Mouse (Mus musculus) adrenal gland, adult 2 months (tissue): ENCODE data around the gene Dusp14. TPM values are rescaled to one million over a fixed set of nuclear protein-coding genes. Genes with fewer than 3 reads are reported as not detected.
A peak's percentile ranks its signal among the peaks of the same experiment; 100 is the strongest.

ENCODE experiments used
- DNase-seq: peaks from one replicate; pipeline ENCODE4 v3.0.0; 2021
- polyA plus RNA-seq: library from polyadenylated mRNA; depleted of rRNA; stranded (reverse); fragments of >200 nt; gene quantifications from 2 replicates; pipeline ENCODE4 v1.2.3, GENCODE M21; 2012
- total RNA-seq, 2 experiments: library from RNA; stranded (reverse); gene quantifications; 2 replicates each; pipeline ENCODE4 v1.2.3; 2021

Gene Dusp14
- total and polyA plus RNA-seq, 3 experiments: 8.0 to 17.8 (median 13.4) TPM

DNA sequence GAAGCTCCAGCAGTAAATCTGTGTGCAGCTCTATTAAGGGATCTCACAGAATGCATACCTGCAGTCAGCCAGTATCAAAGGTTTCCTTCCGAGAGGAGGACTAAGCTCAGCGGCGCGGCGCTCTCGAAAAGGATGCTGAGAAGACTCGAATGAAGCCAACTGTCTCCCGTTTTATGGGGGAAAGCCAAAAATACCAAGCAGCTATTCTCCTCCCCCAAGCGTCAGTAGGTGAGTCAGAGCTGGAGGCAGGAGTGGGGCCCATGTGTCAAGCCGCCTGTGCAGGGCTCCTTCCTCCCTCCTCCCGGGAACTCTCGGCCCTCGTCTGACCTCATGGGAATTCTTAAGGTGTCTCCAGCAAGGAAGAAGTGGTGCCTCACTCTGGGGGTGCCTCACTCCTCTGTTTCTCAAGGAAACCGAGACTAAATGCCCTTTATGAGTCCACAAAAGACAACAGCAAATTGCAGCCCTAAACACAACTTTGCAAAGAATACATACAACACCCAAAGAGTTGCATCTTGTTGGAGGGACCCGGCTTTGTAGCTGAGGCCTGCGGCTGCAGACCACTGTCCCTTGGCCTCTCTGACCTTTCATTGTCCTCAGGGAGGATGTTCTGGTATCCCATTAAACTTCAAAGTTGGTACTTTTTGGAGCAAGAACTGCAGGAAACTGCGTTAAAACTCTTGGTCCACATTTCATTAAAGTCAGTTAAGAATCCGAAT lies 2.0 kb downstream of the Dusp14 start:
- DNase-seq: peak; percentile 88

DNA sequence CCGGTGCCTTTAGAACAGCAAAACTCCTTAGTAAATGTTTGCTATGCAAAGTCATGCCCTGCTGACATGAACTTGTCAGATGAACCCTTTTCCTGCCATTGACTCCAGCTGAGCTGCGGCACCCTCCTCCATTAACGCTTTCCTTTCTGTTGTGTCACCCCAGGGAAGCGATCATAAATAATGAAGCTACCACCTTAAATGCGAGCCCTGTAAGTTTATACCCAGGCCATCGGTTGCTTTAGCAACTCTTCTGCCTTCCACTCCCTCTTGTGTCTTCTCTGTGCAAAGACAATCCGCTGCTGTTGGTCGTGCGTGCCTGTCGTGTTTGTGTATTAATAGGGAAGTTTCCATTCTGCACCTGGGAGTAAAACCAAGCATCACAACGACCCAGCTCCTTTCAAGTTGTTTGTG lies 3.0 kb downstream of the Dusp14 start:
- peak; percentile 32 for DNase-seq

DNA sequence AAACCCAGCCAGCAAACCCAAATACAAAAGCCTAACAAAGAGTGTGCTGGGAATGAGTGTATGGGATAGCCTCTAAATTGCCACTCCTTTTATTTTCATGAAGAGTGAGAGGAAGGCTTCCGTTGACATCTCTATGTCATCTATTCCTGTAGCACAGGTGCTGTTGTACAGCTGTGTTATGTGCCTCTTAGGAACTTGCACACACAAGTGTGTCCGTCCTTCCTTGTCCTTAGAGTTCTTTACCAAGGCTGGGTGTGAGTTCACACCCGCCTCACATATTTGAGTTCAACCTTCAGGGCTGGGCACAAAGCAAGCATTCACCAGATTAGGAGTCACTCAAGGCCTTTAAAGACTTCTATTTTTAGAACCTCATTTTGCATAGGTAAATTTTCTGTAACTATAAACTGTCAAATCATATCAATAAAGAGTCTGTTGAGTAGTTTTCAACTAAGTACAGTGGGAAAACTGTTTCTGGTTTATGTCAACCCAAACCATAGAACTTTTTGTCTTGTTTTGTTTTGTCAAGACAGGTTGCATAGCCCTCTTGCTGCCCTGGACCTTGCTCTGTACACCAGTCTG lies 5.3 kb downstream of the Dusp14 start:
- no peak for DNase-seq

DNA sequence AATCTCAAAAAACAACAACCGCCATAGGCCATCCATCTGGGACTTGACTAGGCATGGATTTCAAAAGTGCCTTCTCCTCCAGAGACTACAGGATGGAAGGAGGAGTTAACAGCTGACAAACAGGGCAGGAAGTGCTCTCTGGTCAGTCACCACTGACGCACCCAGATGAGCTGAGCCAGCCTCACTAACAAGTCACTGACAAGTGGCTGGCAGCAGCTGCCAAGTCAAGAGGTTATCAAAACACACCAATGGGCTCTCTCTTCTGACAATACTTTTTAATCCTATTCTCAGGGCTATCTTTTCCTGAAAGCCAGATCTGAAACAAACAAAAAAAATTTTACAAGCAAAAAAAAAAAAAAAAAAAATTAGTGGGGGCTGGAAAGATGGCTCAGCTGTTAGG lies 6.3 kb downstream of the Dusp14 start:
- DNase-seq: peak; percentile 63

DNA sequence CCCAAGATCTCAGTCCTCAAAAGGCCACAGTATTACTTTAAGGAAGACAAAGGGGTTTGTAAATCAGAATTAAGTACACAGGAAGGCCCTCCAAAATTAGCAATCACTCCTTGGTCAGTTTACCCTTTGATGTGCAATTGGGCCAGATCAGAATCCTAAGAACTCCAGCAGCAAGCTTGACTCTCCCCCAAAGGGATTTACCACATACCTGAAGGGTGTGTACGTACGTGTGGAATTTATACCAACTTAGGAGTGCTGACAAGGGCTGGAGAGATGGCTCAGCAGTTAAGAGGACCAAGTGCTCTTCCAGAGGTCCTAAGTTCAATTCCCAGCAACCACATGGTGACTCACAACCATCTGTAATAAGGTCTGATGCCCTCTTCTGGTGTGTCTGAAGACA lies 7.2 kb downstream of the Dusp14 start:
- no peak for DNase-seq

DNA sequence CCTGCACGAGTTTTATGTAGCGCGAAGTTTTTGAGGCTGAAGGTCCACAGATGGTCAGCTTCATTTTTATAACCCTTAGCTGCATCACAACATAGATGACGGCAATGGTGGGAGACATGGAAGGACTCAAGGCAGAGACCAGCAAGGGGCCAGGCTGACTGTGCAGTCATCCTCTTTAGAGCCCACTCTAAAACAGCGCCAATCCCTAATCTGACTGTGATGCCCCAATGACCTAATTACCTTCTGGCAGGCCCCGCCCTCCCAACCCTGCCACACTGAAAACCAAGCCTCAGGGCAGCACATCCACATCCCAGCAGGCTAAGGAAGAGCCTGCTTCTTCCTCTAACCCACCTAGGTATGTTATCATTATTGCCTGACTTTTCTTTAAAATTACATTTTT lies 8.4 kb downstream of the Dusp14 start:
- no peak for DNase-seq

DNA sequence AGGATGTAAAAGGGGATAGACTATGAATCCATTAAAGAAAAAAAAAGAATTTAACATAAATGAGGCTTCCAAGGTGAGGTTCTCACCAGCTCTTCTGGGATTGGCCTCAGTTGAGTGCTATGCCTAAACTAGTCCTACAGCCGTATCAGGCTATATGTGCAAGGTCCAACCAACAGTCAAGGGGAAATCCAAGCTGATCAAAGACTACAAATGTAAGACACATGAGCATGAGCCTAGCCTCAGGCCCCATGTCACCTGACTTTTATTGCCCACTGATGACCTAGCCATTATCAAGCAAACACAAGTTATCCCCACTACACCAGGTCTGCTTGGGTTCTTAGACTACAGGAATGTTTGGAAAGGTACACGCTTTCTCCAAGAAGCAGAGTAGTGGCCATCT lies 9.3 kb downstream of the Dusp14 start:
- no peak for DNase-seq

DNA sequence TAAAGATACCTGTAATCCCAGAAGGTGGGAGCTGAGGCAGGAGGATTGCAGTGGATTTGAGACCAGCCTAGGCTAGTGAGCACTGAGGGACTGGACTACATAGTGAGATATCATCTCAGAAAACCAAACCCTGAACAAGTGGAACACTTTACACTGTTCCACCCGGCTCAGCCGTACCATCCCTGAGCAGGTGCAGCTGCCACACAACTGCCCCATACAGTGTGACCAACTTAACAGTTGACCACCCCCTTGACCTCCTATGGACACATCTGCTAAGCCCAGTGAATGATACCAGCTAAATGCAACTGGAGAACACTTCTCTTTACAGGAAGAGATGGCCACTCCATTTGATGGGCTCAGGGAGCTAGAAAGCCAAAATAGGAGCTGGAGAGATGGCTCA lies 11.6 kb downstream of the Dusp14 start:
- no peak for DNase-seq

DNA sequence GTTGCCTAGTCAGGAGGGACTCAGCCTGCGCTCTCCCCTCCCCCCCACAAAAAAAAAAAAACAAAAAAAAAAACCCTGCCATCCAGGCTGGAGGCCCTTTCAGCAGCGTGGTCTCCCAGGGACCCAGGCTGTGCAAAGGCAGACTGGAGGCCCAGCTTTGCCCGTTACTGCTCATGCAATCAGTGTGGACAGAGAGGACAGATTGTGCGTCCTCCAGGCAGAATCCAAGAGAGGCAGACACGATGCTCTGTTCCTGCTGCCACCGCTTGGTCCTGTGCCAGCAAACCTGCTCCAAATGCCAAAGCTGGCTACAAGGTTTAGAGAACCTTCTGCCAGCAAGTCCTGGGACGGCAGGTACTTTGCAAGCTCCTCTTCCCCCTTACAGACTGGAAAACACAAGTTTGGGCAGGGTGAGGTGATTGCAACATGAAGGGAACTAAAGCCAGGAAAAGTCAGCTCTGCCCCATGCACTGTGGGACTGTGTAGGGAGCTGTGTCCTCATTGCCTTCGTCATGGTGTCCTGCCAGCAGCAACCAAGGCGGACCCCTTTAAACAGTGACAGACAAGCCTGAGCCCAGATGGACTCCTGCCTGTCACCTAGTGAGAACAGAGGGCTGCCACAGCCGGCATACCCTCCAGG lies 15.4 kb downstream of the Dusp14 start:
- DNase-seq: peak; percentile 50

- DNase-seq: no peak
Measured at GRCm38 (mm10) chr11:84053055-84053454, 16.0 kb downstream of the Dusp14 start.

DNA sequence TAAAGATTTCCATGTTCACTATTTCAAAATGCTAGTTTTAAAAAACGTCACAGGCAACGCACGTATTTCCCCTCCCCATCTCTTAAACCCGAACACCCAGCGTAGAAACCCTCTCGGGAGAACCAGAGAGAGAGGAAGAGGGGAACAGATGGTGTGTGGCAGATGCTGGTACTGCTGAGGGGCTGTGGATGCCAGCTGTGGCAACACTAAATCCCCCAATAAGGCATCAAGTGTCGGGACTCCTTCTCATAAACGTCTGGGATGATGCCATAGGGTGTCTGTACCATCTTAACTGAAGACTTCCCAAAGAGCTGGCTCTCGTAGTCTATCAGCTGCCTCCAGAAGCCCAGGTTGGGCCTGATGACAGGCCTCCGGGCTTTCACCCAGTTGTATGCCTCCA lies 20.6 kb downstream of the Dusp14 start:
- DNase-seq: no peak

DNA sequence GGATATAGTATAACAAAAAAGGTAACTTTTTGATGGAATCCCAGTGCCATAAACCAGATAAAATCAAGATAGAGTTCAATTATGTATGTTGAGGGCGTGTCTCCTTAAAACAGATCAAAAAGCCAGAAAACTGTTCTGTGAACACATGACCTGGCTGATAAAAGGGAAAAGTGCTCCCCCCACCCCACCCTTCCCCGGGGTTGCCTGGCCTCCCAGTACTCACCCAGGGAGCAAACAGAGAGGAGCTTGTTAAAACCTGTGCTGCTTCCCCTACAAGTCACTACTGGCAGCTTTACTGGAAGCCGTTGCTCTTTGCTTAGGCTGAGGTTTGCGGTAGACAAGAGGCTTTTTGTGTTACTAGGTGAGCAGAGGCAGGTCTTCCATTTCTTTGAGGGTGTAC lies 21.8 kb downstream of the Dusp14 start:
- no peak for DNase-seq

DNA sequence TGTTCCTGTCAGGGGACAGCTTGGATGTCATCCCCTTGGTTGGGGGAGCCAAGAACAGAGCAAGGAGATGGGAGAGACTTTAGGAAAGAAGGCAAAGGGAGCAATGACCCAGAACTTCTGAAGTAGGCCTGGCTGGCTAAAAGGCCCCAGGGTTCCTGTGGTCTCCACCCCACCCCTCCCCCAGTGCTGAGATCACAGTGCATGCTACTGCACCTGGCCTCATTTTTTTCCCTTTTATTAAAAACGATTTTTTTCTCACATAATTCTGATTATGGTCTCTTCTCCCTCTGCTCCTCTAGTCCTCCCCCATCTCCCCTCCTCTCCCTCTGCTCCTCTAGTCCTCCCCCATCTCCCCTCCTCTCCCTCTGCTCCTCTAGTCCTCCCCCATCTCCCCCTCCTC lies 24.1 kb downstream of the Dusp14 start:
- no peak for DNase-seq

DNA sequence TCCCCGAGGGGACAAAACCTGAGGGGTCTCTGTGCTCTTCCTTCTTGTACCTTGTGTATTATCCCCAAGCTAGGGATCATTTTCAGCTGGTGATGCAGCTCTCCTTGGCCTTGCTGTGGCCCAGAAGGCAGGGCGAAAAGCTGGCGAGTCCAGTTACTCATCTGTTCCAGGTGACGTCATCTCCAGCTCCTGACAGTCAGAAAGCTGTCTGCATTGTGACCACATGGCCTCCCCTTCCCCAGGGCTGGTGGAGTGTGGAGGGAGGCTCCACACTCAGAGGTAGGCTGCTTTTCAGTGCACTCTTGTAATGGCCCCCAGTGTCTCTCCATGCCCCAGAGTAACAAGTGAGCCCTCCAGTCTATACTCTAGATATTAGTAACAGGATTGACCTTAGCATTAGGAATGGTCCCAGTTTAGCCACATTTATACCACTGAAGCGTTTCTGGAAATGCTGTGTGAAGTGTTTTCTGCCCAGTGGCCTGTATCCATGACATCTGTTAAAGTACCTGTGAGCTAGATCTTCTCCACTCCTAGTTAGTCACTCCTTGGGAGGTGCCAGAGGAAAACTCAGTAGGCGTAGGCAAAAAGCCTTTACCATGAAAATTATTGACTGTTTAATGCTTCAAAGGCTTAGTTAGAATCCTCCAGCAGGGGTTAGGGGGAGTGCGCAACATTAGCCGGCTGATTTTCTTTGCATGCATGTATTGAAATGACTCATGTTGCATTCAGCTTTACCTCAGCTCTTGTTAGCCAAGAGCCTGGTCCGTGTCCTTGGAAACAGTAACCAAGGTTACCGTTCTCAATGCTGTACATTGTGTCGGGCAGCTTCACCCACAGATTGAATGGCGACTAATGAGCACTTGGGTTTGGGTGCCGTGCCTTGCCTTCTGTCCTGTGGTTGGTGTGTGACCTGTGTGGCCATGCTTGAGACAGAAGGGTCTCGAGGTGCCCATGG lies 26.0 kb downstream of the Dusp14 start:
- peak; percentile 83 for DNase-seq

- no peak for DNase-seq
Measured at GRCm38 (mm10) chr11:84040621-84041020, 28.4 kb downstream of the Dusp14 start.

DNA sequence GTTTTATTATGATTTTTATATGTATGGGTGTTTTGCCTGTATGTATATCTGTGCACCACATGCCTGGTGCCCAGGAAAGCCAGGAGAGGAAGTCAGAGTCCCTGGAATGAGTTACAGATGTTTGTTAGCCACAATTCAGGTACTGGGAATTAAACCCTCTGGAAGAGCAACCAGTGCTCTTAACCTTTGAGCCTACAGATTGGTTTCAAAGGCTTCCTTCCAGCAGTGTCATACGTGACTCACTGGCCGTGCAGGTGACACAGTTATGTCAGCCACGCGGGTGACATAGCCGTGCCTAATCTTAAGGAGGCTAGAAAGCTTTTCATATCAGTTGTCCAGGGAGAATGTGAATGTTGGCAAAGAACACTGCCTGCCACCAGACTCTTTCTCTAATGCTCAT lies 35.4 kb downstream of the Dusp14 start:
- DNase-seq: peak; percentile 61

DNA sequence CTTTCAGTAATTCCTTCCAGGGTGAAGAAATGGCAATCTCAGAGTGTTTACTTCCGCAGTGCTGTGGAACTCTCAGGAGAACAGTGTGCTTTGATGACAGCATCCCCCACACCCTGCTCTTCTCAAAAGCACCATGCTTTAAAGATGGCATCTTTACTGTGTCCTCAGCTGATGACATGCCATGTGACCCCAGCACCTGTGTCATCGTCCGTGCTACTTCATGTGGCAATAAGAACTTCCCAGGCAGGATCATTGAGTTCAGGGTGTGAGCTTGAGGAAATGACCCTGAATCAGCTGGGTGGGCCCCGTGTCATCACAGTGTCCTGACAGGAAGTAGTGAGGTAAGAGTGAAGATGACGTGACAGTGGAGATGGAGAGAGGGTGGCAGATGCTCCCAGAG lies 36.5 kb downstream of the Dusp14 start:
- DNase-seq: no peak

- peak; percentile 82 for DNase-seq
Measured at GRCm38 (mm10) chr11:84031971-84032370, 37.1 kb downstream of the Dusp14 start.

DNA sequence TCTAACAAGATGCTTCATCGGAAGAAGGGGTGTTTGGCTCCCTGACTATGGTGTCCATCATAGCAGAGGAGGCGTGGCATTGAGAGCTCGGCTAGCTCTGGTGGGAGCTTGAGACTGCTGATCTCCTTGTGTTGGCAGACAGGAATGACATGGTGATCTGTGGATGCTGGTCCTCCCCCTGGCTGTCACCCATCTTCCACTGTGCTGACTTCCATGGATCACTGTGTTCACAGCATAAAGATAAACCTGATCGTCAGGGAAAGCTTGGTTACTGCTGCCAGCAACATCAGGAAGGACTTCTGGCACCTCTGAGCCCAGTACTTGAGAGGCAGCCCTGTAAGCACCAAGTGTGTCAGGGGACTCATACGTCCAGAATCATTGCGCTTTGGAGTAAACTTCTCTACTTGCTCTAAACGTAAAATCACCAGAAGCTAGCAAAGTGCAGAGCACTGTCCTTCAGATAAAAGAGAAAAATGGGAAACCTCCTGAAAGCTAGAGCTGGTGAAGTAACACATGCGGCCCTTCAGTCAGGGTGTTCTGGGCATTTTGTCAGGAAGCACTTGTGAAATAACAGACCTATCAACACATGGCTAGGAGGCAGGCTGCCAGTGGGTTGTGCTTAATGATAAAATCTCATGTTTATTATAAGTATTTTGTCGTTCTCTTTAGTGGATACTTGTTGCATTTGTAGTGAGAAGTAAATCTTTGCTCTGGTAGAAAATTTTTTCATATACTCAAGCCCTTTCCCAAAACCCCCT lies 40.6 kb downstream of the Dusp14 start:
- DNase-seq: peak; percentile 56

- no peak for DNase-seq
Measured at GRCm38 (mm10) chr11:84027231-84027630, 41.8 kb downstream of the Dusp14 start.

- DNase-seq: no peak
Measured at GRCm38 (mm10) chr11:84016810-84017508, 52.1 kb downstream of the Dusp14 start.
